17 mouse cellular contexts compared by ENCODE assay signal in genomic region chr13:32428482-32428881, GRCm38 (mm10).
DNase-seq lines count a peak whose midpoint lies in the region; TF ChIP-seq lines count a peak whose summit lies in the region.
"Had no signal": no experiment of that assay in that cellular context is flagged by ENCODE, and none has a peak within 500 bp of the region (broad histone marks: within the 10 kb centered on the region; RNA-seq: fewer than 3 reads in every experiment).

No protein-coding gene starts in this region.

- no peaks in the 10 kb centered on the region for H3K27me3 ChIP-seq in CH12.LX (replicated peaks)
- H3K27me3 ChIP-seq: heart, embryonic 12.5 days; kidney, embryonic 15.5 days; liver, embryonic 15.5 days had no signal

- H3K4me3 ChIP-seq in CH12.LX (replicated peaks in 1 of 3; ENCODE audit: low read depth in 2 of 3, low read length in 2 of 3, poor library complexity in 1 of 3), result no peak overlapping the region
- H3K4me3 ChIP-seq: erythroblast, embryonic 14.5 days; heart, embryonic 12.5 days; kidney, embryonic 15.5 days; liver, embryonic 15.5 days had no signal

- H3K4me2 ChIP-seq in CH12.LX (ENCODE audit: insufficient read depth, low read depth, poor library complexity, severe bottlenecking), result no peak overlapping the region
- H3K4me2 ChIP-seq: heart, embryonic 12.5 days; kidney, embryonic 15.5 days; liver, embryonic 15.5 days; midbrain, embryonic 11.5 days had no signal

- in situ Hi-C loops in CH12.LX (cut with MboI; ENCODE audit: low pct_ligation_motif_present, low pct_unique_long_range_greater_than_20kb, low sequenced_read_pairs), result no loop called here

- H3K9ac ChIP-seq in CH12.LX (ENCODE audit: insufficient read depth, low read depth), result no peak overlapping the region
- H3K9ac ChIP-seq: heart, embryonic 12.5 days; kidney, embryonic 15.5 days; liver, embryonic 15.5 days had no signal

- no peaks in the 10 kb centered on the region for H3K79me2 ChIP-seq in CH12.LX (replicated peaks; ENCODE audit: control insufficient read depth, extremely low read depth, insufficient read depth, poor library complexity, severe bottlenecking)

- dilution Hi-C loops in CH12.LX (cut with MboI; ENCODE audit: extremely low pct_ligation_motif_present, extremely low pct_unique_long_range_greater_than_20kb, low sequenced_read_pairs), result no loop called here

- no peak for TF ChIP-seq POLR2A in CH12.LX (IDR thresholded peaks at IDR 0.05; ENCODE audit: low read depth, low read length)

- peak; percentile 87 for DNase-seq in heart, adult 11 months
- no peak for DNase-seq in heart, postnatal 4 days
- DNase-seq in 3T3-L1 (ENCODE audit: low read depth, low spot score) (peak; percentile 94), CH12.LX (ENCODE audit: extremely low read depth) (peak; percentile 29)
- peak; percentile 83 for DNase-seq in fibroblast of lung, adult 2 months (ENCODE audit: low read depth)
- no peak for DNase-seq in ovary, postnatal 10 days (ENCODE audit: low spot score)
- no peak for DNase-seq in thymus, postnatal 14 days
- DNase-seq in layer of hippocampus, postnatal 25 days (ENCODE audit: extremely low spot score in 1 of 2, low spot score in 1 of 2), result no peak
- DNase-seq: cerebellum, adult 11-12 months; gastrocnemius, postnatal 36 days; heart, postnatal 36 days; right cerebral cortex, postnatal 25 days had no signal

- no peak overlapping the region for H3K27ac ChIP-seq in CH12.LX (ENCODE audit: insufficient read depth, low read depth)
- H3K27ac ChIP-seq: kidney, embryonic 15.5 days; liver, embryonic 15.5 days had no signal

- TF ChIP-seq RAD21 in CH12.LX (IDR thresholded peaks at IDR 0.05; ENCODE audit: low read depth, low read length), result no peak

- no peak for TF ChIP-seq CTCF in CH12.LX (conservative IDR thresholded peaks at IDR 0.05 in 1 of 2, IDR thresholded peaks at IDR 0.05 in 1 of 2; ENCODE audit: low read depth in 2 of 2, low read length in 2 of 2)

- peaks cover 0 to 8% of the 10 kb centered on the region in 2 experiments; a peak in 1 of 4 replicates for H3K4me1 ChIP-seq in CH12.LX (ENCODE audit: control insufficient read depth in 1 of 2, insufficient read depth in 2 of 2)
- H3K4me1 ChIP-seq: heart, embryonic 12.5 days; kidney, embryonic 15.5 days; liver, embryonic 15.5 days had no signal

- no peaks in the 10 kb centered on the region for H3K9me3 ChIP-seq in CH12.LX (replicated peaks; ENCODE audit: low read length)
- H3K9me3 ChIP-seq: heart, embryonic 12.5 days; kidney, embryonic 15.5 days; liver, embryonic 15.5 days had no signal

- H3K36me3 ChIP-seq in CH12.LX (replicated peaks in 1 of 2; ENCODE audit: control insufficient read depth in 1 of 2, insufficient read depth in 1 of 2, low read length in 1 of 2), result no peaks in the 10 kb centered on the region
- H3K36me3 ChIP-seq: heart, embryonic 12.5 days; kidney, embryonic 15.5 days; liver, embryonic 15.5 days had no signal

- TF ChIP-seq EP300 in CH12.LX (IDR thresholded peaks at IDR 0.05; ENCODE audit: low read length), result no peak

TF ChIP-seq in CH12.LX, 34 proteins besides CTCF, POLR2A, EP300 and RAD21:
- TF ChIP-seq USF1 (IDR thresholded peaks at IDR 0.05; ENCODE audit: low read depth, low read length) (no peak), POLR2AphosphoS2 (IDR thresholded peaks at IDR 0.05; ENCODE audit: low read depth, low read length) (no peak), MEF2A (IDR thresholded peaks at IDR 0.05; ENCODE audit: borderline replicate concordance, low read depth, low read length) (no peak), IRF4 (IDR thresholded peaks at IDR 0.05; ENCODE audit: low read depth, low read length) (no peak), ZC3H11A (IDR thresholded peaks at IDR 0.05; ENCODE audit: low read depth, low read length) (no peak), HCFC1 (IDR thresholded peaks at IDR 0.05; ENCODE audit: low read depth, low read length) (no peak), ELF1 (IDR thresholded peaks at IDR 0.05; ENCODE audit: low read depth, low read length) (no peak)

Comparison
In these comparisons a context has a peak if more than half of its experiments do, and no peak if none do; other contexts are left out.
1. DNase-seq: peak in heart, adult 11 months (single experiment), 3T3-L1 (single experiment), CH12.LX (single experiment) and fibroblast of lung, adult 2 months (single experiment); none in heart, postnatal 4 days (single experiment), ovary, postnatal 10 days (single experiment), thymus, postnatal 14 days (single experiment) and layer of hippocampus, postnatal 25 days (0 of 2).